Mouse (Mus musculus) myocyte (in vitro differentiated cells): ENCODE results near the gene Pnp. TPM values are rescaled to one million over a fixed set of nuclear protein-coding genes. Genes with fewer than 3 reads are reported as not detected.
A peak's percentile ranks its signal among the peaks of the same experiment; 100 is the strongest.
"Not testable (repeated sequence)": the region's sequence is repeated elsewhere in the genome, so short reads cannot be mapped to it uniquely, and the experiment has no call there.

ENCODE experiments used
- H3K27me3 ChIP-seq: one replicate; pipeline ENCODE4 v1.6.1; 2011; ENCODE audit not compliant: control insufficient read depth, insufficient read depth, insufficient read length
- H3K36me3 ChIP-seq: one replicate; pipeline ENCODE4 v1.6.1; 2011; ENCODE audit not compliant: control insufficient read depth, insufficient read depth
- H3K4me2 ChIP-seq: one replicate; pipeline ENCODE4 v1.6.1; 2011; ENCODE audit warnings: low read depth, control low read depth
- H3K4me3 ChIP-seq: one replicate; pipeline ENCODE4 v1.5.1; 2011; ENCODE audit warnings: mild to moderate bottlenecking, control low read depth, moderate library complexity
- H3K79me2 ChIP-seq: one replicate; pipeline ENCODE4 v1.6.1; 2011; ENCODE audit not compliant: control insufficient read depth, insufficient read depth
- H3ac ChIP-seq: one replicate; pipeline ENCODE4 v1.6.1; 2011; ENCODE audit not compliant: control insufficient read depth, insufficient read length
- CEBPB ChIP-seq: IDR thresholded peaks from 2 replicates; pipeline ENCODE4 v1.6.1; 2011; ENCODE audit warnings: mild to moderate bottlenecking, moderate library complexity; ENCODE audit not compliant: poor library complexity, insufficient read depth, severe bottlenecking
- E2F4 ChIP-seq: IDR thresholded peaks from one replicate; pipeline ENCODE4 v1.6.1; 2011; ENCODE audit warnings: mild to moderate bottlenecking, control low read depth, moderate library complexity; ENCODE audit not compliant: insufficient read depth
- MAX ChIP-seq: IDR thresholded peaks from one replicate; pipeline ENCODE4 v1.6.1; 2011; ENCODE audit warnings: low read depth, mild to moderate bottlenecking, control low read depth
- MYOD1 ChIP-seq, 3 experiments: IDR thresholded peaks; one replicate each; pipeline ENCODE4 v1.6.1; 2011; ENCODE audit warnings: control low read depth in 2 of 3, low read depth in 2 of 3, mild to moderate bottlenecking in 2 of 3, moderate library complexity in 1 of 3; ENCODE audit not compliant: insufficient read length in 2 of 3, control insufficient read depth in 1 of 3
- MYOG ChIP-seq, 3 experiments: IDR thresholded peaks; one replicate each; pipeline ENCODE4 v1.6.1; 2011; ENCODE audit warnings: control low read depth in 2 of 3, low read depth in 2 of 3, mild to moderate bottlenecking in 2 of 3; ENCODE audit not compliant: insufficient read length in 2 of 3, control insufficient read depth in 1 of 3, insufficient read depth in 1 of 3
- POLR2A ChIP-seq: IDR thresholded peaks from one replicate; pipeline ENCODE4 v1.6.1; 2011; ENCODE audit warnings: low read depth, mild to moderate bottlenecking, control low read depth, moderate library complexity; ENCODE audit not compliant: insufficient read length
- POLR2AphosphoS2 ChIP-seq: IDR thresholded peaks from one replicate; pipeline ENCODE4 v1.6.1; 2011; ENCODE audit warnings: low read depth, control low read depth; ENCODE audit not compliant: insufficient read length
- REST ChIP-seq: IDR thresholded peaks from one replicate; pipeline ENCODE4 v1.6.1; 2011; ENCODE audit warnings: mild to moderate bottlenecking, control low read depth, moderate library complexity; ENCODE audit not compliant: insufficient read depth, insufficient read length
- SRF ChIP-seq: IDR thresholded peaks from one replicate; pipeline ENCODE4 v1.6.1; 2011; ENCODE audit warnings: low read depth; ENCODE audit not compliant: control insufficient read depth, insufficient read length
- TCF12 ChIP-seq: IDR thresholded peaks from one replicate; pipeline ENCODE4 v1.6.1; 2011; ENCODE audit warnings: mild to moderate bottlenecking, control low read depth; ENCODE audit not compliant: poor library complexity, insufficient read depth, severe bottlenecking
- TCF3 ChIP-seq: IDR thresholded peaks from one replicate; pipeline ENCODE4 v1.6.1; 2011; ENCODE audit warnings: low read depth, control low read depth; ENCODE audit not compliant: insufficient read length
- USF1 ChIP-seq: IDR thresholded peaks from one replicate; pipeline ENCODE4 v1.6.1; 2011; ENCODE audit warnings: low read depth, mild to moderate bottlenecking, control low read depth, moderate library complexity
- polyA plus RNA-seq: library from polyadenylated mRNA; unstranded; fragments of >200 nt; fragmentation: generic; extraction: Trizol; gene quantifications from one replicate; pipeline ENCODE4 v1.2.1, GENCODE M21; 2012; ENCODE audit warnings: missing spikeins

The Pnp gene
- polyA plus RNA-seq, 1 experiment: 20.4 TPM

DNA sequence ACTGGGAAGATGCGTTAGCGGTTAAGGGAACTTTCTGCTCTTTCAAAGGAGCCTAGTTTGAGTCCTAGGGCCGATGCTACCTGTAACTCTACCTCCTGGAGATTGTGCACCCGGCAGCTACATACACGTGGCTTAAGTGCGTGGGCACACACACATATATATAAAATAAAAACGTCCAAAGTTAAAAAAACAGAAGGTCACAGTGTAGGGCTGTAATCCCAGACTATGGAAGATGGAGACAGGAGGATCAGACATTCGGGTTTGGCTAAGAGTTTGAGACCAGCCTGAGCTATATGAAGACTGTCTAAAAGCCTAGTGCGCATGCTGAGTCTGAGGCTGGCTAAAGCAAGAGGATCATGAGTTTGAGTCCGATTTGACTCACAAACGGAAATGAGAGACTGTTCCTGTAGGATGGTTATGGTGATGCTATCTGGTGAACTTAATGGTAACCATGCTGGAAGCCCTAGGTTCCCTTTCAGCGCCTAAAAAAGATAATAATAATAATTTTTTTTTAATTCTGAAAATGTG, 675 bp downstream of the Pnp start:
- H3K79me2 ChIP-seq: peaks cover 31% of the 10 kb centered on the region
- TF ChIP-seq CEBPB: no peak
- no peak for TF ChIP-seq REST
- no peak for TF ChIP-seq POLR2AphosphoS2
- TF ChIP-seq MAX: no peak
- no peak for TF ChIP-seq USF1
- no peak for TF ChIP-seq SRF
- TF ChIP-seq TCF12: no peak
- TF ChIP-seq MYOD1 (IDR thresholded peaks at IDR 0.05; ENCODE audit: control insufficient read depth in 1 of 3, insufficient read length in 2 of 3, low read depth in 2 of 3): no peak
- TF ChIP-seq POLR2A: no peak
- no peak for TF ChIP-seq TCF3
- TF ChIP-seq MYOG (IDR thresholded peaks at IDR 0.05; ENCODE audit: control insufficient read depth in 1 of 3, insufficient read depth in 1 of 3, insufficient read length in 2 of 3, low read depth in 2 of 3): no peak
- no peak for TF ChIP-seq E2F4
- H3K36me3 ChIP-seq: peaks cover 24% of the 10 kb centered on the region
- peak overlapping the region; percentile 74 for H3K4me2 ChIP-seq
- H3K27me3 ChIP-seq: no peaks in the 10 kb centered on the region
- H3ac ChIP-seq: peak overlapping the region; percentile 56
- peak overlapping the region; percentile 43 for H3K4me3 ChIP-seq

DNA sequence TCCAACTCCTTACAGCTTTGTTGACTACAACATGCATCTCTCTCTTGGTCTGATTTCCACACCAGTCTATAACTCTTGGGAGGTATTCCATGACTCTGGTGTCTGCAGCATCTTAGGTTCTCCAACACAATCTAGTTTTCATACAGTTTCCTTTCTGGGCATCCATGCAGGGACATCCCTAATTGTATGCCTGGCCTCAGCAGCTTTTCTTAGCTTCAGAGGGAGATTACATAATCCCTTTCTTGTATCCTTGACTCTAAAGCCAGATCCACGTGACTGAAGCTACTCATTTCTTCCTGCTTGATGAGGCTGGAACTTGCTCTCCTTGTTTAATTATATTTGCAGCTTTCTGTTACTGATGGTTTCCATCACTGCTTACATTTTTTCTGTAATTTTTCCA, 5.8 kb downstream of the Pnp start:
- no peak overlapping the region for H3K4me2 ChIP-seq
- no peak overlapping the region for H3ac ChIP-seq
- no peak overlapping the region for H3K4me3 ChIP-seq
- no peaks in the 10 kb centered on the region for H3K27me3 ChIP-seq
- no peak for TF ChIP-seq MYOG (IDR thresholded peaks at IDR 0.05; ENCODE audit: control insufficient read depth in 1 of 3, insufficient read depth in 1 of 3, insufficient read length in 2 of 3, low read depth in 2 of 3)
- TF ChIP-seq TCF12: no peak
- no peak for TF ChIP-seq E2F4
- no peak for TF ChIP-seq POLR2A
- H3K79me2 ChIP-seq: no peaks in the 10 kb centered on the region
- H3K36me3 ChIP-seq: no peaks in the 10 kb centered on the region

DNA sequence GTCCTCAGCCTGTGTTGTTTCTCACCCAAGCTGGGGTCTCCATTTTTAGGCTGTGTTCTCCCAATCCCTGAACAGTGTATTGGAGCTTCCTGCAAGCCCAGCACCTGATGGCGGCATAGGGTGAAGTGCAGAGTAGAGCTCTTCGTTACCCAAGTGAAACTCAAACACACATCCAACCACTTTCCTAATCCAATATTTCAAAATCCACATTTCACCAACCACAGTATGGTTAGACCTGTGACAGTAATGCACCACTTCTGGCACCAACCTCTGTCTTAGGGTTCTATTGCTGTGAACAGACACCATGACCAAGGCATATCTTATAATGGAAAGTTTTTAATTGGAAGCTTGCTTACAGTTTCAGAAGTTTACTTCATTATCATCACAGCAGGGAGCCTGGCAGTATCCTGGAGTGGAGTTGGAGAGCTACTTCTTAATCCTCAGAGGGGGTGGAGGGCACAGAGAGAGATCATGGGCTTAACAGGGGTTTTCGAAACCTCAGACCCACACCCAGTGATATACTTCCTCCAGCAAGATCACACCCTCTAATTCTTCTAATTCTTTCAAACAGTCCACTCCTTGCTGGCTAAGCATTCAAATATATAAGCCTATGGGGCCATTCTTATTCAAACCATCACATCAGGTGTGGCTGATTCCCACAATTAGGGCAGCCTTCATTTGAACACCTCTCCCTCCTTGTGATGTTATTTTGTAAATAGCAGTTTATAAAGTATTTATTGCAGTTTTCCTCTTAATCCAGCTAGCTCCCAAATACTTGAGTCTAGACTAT, 7.4 kb downstream of the Pnp start:
- Histone ChIP-seq H3ac (no peak overlapping the region), H3K36me3 (no peaks in the 10 kb centered on the region), H3K27me3 (no peaks in the 10 kb centered on the region), H3K79me2 (no peaks in the 10 kb centered on the region), H3K4me3 (no peak overlapping the region), H3K4me2 (peak overlapping the region; percentile 22)
- no peak for TF ChIP-seq POLR2AphosphoS2

DNA sequence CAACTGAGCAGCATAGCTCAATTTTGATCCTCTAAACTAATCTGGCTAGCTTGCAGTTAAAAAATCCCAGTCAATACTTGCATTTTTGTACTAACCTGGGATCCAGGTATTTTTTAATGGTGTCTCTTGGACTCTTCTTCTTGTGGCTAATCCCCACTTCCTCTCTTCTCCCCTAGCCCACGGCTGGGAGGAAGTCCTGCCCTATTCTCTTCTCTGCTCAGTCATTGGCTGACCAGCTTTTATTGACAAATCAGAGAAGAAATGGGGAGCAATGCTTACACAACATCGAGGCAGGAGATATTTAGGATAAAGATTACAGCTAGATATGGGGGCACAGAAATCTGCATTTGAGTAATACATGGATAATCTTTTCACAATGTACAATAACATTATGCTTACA, 8.1 kb downstream of the Pnp start:
- Histone ChIP-seq H3ac (no peak overlapping the region), H3K4me3 (no peak overlapping the region)
- TF ChIP-seq MAX: no peak
- no peak for TF ChIP-seq USF1
- TF ChIP-seq CEBPB: no peak
- TF ChIP-seq REST: no peak
- TF ChIP-seq TCF3: no peak
- no peak for TF ChIP-seq MYOG (IDR thresholded peaks at IDR 0.05; ENCODE audit: control insufficient read depth in 1 of 3, insufficient read depth in 1 of 3, insufficient read length in 2 of 3, low read depth in 2 of 3)
- TF ChIP-seq E2F4: no peak
- no peak for TF ChIP-seq SRF
- TF ChIP-seq POLR2AphosphoS2: no peak
- no peak for TF ChIP-seq POLR2A
- TF ChIP-seq MYOD1 (IDR thresholded peaks at IDR 0.05; ENCODE audit: control insufficient read depth in 1 of 3, insufficient read length in 2 of 3, low read depth in 2 of 3): no peak
- TF ChIP-seq TCF12: no peak

DNA sequence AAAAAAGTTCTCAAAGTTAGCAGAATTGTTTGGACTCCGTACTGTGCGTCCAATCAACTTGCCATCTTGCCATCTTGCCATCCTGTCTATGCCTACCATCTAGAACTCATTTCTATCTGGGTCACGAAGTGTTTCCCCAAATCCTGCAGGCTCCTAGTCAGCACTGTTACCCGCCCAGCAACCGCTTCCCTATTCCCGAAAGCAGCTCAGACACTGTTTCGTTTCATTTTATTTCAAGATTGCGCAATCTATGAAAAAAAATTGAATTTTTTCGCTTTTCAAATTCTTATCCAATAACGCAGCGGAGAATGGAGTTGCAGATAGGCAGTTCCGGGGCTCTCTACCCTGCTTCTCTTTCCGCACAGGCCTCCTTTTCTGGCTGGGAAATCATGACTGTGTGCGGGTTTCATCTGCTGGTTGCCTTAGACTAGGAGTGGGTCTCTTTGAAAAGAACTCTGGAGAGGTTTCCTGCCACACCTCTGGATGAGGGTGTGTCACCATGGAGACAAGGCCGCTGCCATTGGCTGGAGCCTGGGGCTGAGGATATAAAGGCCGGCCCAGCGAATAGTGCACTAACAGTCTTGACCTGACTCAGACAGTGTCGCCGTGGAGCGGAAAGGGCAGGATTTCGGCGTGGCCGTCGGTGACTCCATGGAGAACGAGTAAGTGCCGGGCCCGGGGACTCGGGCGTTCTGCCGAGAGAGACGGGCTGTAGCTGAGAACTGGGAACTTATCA, 13.2 kb downstream of the Pnp start, which contains the start of gene Gm49342:
Gene Gm49342 (plus strand): TSS at position 586 of the 736 bp plus-strand sequence.
- peak; percentile 84 for TF ChIP-seq CEBPB
- no peak for TF ChIP-seq MYOG (IDR thresholded peaks at IDR 0.05; ENCODE audit: control insufficient read depth in 1 of 3, insufficient read depth in 1 of 3, insufficient read length in 2 of 3, low read depth in 2 of 3)
- TF ChIP-seq POLR2A: peak; percentile 96
- TF ChIP-seq POLR2AphosphoS2: peak; percentile 93
- Histone ChIP-seq H3K4me2 (peak within 1 kb of the TSS; percentile 77), H3K79me2 (no peaks in the 10 kb centered on the region), H3K4me3 (peak within 1 kb of the TSS; percentile 40), H3ac (no peak within 1 kb of the TSS), H3K27me3 (no peaks in the 10 kb centered on the region), H3K36me3 (no peaks in the 10 kb centered on the region)

More for the DNA sequence above, 8.1 kb downstream of the Pnp start:
- Histone ChIP-seq H3K27me3 (no peaks in the 10 kb centered on the region), H3K79me2 (no peaks in the 10 kb centered on the region), H3K4me2 (peak overlapping the region; percentile 22), H3K36me3 (no peaks in the 10 kb centered on the region)

DNA sequence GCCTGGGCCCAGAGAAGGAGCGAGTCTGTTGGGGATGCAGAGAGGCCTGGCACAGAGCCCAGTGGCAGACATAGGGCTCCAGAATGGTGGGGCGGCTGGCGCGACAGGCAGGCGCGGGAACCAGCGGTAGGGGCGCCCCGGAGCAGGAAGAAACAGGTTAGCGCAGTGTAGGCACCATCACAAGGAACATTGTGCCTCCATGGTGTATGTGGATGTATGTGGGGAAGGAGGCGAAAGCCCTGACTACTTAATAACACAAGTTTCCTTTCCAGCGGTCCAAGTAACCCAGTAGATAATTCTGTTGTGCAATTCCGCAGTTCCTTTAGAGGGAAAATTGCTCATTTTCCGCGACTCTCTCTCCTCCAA, 13.8 kb downstream of the Pnp start:
- H3K36me3 ChIP-seq, H3K79me2 ChIP-seq, H3K27me3 ChIP-seq, H3ac ChIP-seq: not testable (repeated sequence)
- Histone ChIP-seq H3K4me2 (peak overlapping the region; percentile 77), H3K4me3 (peak overlapping the region; percentile 40)

DNA sequence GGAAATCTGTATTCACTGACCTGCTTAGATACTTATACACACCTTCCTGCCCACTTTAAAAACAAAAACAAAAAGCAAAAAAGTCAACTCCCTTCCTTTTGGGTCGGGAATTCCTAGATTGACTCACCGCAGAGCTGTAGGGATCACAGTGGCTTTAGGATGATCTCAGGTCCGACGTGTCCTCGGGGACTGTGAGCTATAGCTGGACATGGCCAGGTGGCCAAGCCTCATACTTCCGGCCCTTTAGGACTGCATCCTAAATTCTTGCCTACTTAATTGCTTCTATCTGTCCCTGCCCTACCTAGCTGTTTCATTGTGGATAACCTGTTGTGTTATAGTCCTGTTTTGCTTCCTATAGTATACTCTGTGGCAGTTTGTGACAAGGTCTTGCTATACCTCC, 14.2 kb downstream of the Pnp start:
- H3K27me3 ChIP-seq, H3ac ChIP-seq, H3K79me2 ChIP-seq, H3K36me3 ChIP-seq: not testable (repeated sequence)
- Histone ChIP-seq H3K4me3 (peak overlapping the region; percentile 40), H3K4me2 (peak overlapping the region; percentile 77)

DNA sequence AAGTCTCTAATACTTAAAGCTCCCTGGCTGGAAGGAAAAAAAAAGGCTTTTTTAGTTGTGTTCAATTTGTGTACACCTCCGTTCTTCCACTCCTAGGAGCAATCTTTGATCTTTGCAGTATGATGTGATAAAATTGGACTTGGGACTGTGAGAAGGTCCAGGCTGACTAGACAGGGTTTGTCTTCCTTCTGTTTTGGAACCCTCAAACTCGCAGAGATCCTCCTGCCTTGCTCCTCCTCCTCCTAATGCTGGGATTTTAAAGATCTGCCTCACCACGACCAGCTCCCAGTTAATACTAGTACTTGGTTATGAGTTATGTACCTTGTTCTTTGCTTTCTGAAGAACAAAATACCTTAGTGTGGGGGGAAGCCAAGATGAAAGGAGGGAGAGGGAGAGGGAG, 14.6 kb downstream of the Pnp start:
- H3K4me2 ChIP-seq: peak overlapping the region; percentile 77
- H3K36me3 ChIP-seq, H3K27me3 ChIP-seq, H3ac ChIP-seq, H3K79me2 ChIP-seq: not testable (repeated sequence)
- H3K4me3 ChIP-seq: peak overlapping the region; percentile 40
